Mouse (Mus musculus) heart, postnatal 0 days (tissue): Measurements from ENCODE around the gene Arhgap23.

Source experiments
- CTCF ChIP-seq: IDR thresholded peaks from 2 replicates; pipeline ENCODE4 v1.5.1; 2016; ENCODE audit warnings: antibody characterized with exemption, control low read depth, low read depth
- EP300 ChIP-seq: IDR thresholded peaks from 2 replicates; pipeline ENCODE4 v1.6.1; 2016; ENCODE audit warnings: antibody characterized with exemption, low read depth

GRCm38 (mm10) chr11:97530069-97530468 is 114.7 kb downstream of the Arhgap23 start:
- no peak for TF ChIP-seq CTCF
- TF ChIP-seq EP300: no peak
